Mouse (Mus musculus): ENCODE results near the gene Snai3. TPM values are rescaled to one million over a fixed set of nuclear protein-coding genes. Genes with fewer than 3 reads are reported as not detected.

Gene Snai3
- polyA plus RNA-seq, 1 experiment from 2014 or later = not detected

GRCm38 (mm10) chr8:122443262-122444006, 17.1 kb downstream of the Snai3 start, which contains the start of gene Mvd:
Gene Mvd (minus strand): TSS chr8:122443422.
- Histone ChIP-seq H3K4me1 (replicated peaks; ENCODE audit: control insufficient read depth, insufficient read depth, low read length) (peaks cover 24% of the 10 kb centered on the region), H3K27ac (ENCODE audit: low read length) (peak within 1 kb of the TSS; percentile 98), H3K9me3 (ENCODE audit: control insufficient read depth, low read length) (no peaks in the 10 kb centered on the region), H3K4me2 (ENCODE audit: low read length) (peak within 1 kb of the TSS; percentile 94), H3K27me3 (replicated peaks; ENCODE audit: control insufficient read depth, insufficient read depth, low read length) (no peaks in the 10 kb centered on the region), H3K9ac (replicated peaks; ENCODE audit: low read depth, low read length) (peak within 1 kb of the TSS; percentile 89), H3K4me3 (replicated peaks; ENCODE audit: low read length) (peak within 1 kb of the TSS; percentile 77), H3K36me3 (ENCODE audit: control insufficient read depth, insufficient read depth) (no peaks in the 10 kb centered on the region)
- under 1% methylated on average over 47 of the region's 47 CpGs for WGBS
- peak; percentile 99 for ATAC-seq

- Histone ChIP-seq H3K27ac (ENCODE audit: low read length) (peak overlapping the region; percentile 66), H3K9me3 (ENCODE audit: control insufficient read depth, low read length) (no peaks in the 10 kb centered on the region), H3K9ac (replicated peaks; ENCODE audit: low read depth, low read length) (peak overlapping the region; percentile 81), H3K27me3 (replicated peaks; ENCODE audit: control insufficient read depth, insufficient read depth, low read length) (no peaks in the 10 kb centered on the region), H3K4me3 (replicated peaks; ENCODE audit: low read length) (peak overlapping the region; percentile 77), H3K4me2 (ENCODE audit: low read length) (peak overlapping the region; percentile 94), H3K36me3 (ENCODE audit: control insufficient read depth, insufficient read depth) (no peaks in the 10 kb centered on the region), H3K4me1 (replicated peaks; ENCODE audit: control insufficient read depth, insufficient read depth, low read length) (peaks cover 24% of the 10 kb centered on the region)
- peak; percentile 0 for ATAC-seq
- 1% methylated on average over 12 of the region's 12 CpGs for WGBS
Observed at GRCm38 (mm10) chr8:122442781-122443180, 17.8 kb downstream of the Snai3 start.

GRCm38 (mm10) chr8:122442356-122442755, 18.2 kb downstream of the Snai3 start:
- no peaks in the 10 kb centered on the region for H3K9me3 ChIP-seq (ENCODE audit: control insufficient read depth, low read length)
- H3K36me3 ChIP-seq (ENCODE audit: control insufficient read depth, insufficient read depth) = no peaks in the 10 kb centered on the region
- H3K27ac ChIP-seq (ENCODE audit: low read length) = peak overlapping the region; percentile 66; the same call in 1 of the 2 replicates
- peak overlapping the region; percentile 81 for H3K9ac ChIP-seq (replicated peaks; ENCODE audit: low read depth, low read length)
- ATAC-seq = no peak
- WGBS = 15% methylated on average over 7 of the region's 7 CpGs
- peak overlapping the region; percentile 77 for H3K4me3 ChIP-seq (replicated peaks; ENCODE audit: low read length)
- H3K4me2 ChIP-seq (ENCODE audit: low read length) = peak overlapping the region; percentile 94
- H3K4me1 ChIP-seq (replicated peaks; ENCODE audit: control insufficient read depth, insufficient read depth, low read length) = peaks cover 24% of the 10 kb centered on the region
- H3K27me3 ChIP-seq (replicated peaks; ENCODE audit: control insufficient read depth, insufficient read depth, low read length) = no peaks in the 10 kb centered on the region

- Histone ChIP-seq H3K4me3 (replicated peaks; ENCODE audit: low read length) (no peak overlapping the region), H3K4me1 (replicated peaks; ENCODE audit: control insufficient read depth, insufficient read depth, low read length) (peaks cover 24% of the 10 kb centered on the region), H3K27ac (ENCODE audit: low read length) (no peak overlapping the region), H3K9me3 (ENCODE audit: control insufficient read depth, low read length) (no peaks in the 10 kb centered on the region), H3K4me2 (ENCODE audit: low read length) (no peak overlapping the region), H3K27me3 (replicated peaks; ENCODE audit: control insufficient read depth, insufficient read depth, low read length) (no peaks in the 10 kb centered on the region), H3K9ac (replicated peaks; ENCODE audit: low read depth, low read length) (no peak overlapping the region), H3K36me3 (ENCODE audit: control insufficient read depth, insufficient read depth) (peaks cover 3% of the 10 kb centered on the region; the same call in 1 of the 2 replicates)
- ATAC-seq = no peak
- 100% methylated on average over 1 of the region's 1 CpGs for WGBS
Observed at GRCm38 (mm10) chr8:122441326-122441725, 19.2 kb downstream of the Snai3 start.

GRCm38 (mm10) chr8:122439336-122439735, 21.2 kb downstream of the Snai3 start:
- no peaks in the 10 kb centered on the region for H3K9me3 ChIP-seq (ENCODE audit: control insufficient read depth, low read length)
- H3K27ac ChIP-seq (ENCODE audit: low read length) = no peak overlapping the region
- WGBS = 92% methylated on average over 16 of the region's 16 CpGs
- H3K9ac ChIP-seq (replicated peaks; ENCODE audit: low read depth, low read length) = no peak overlapping the region
- no peak for ATAC-seq
- no peaks in the 10 kb centered on the region for H3K27me3 ChIP-seq (replicated peaks; ENCODE audit: control insufficient read depth, insufficient read depth, low read length)
- peaks cover 7% of the 10 kb centered on the region for H3K4me1 ChIP-seq (replicated peaks; ENCODE audit: control insufficient read depth, insufficient read depth, low read length)
- no peak overlapping the region for H3K4me3 ChIP-seq (replicated peaks; ENCODE audit: low read length)
- H3K36me3 ChIP-seq (ENCODE audit: control insufficient read depth, insufficient read depth) = peaks cover 8% of the 10 kb centered on the region; the same call in 1 of the 2 replicates
- H3K4me2 ChIP-seq (ENCODE audit: low read length) = no peak overlapping the region

- H3K27ac ChIP-seq (ENCODE audit: low read length) = no peak overlapping the region
- H3K9me3 ChIP-seq (ENCODE audit: control insufficient read depth, low read length) = no peaks in the 10 kb centered on the region
- no peak overlapping the region for H3K4me3 ChIP-seq (replicated peaks; ENCODE audit: low read length)
- no peak for ATAC-seq
- WGBS = 92% methylated on average over 13 of the region's 13 CpGs
- peaks cover 8% of the 10 kb centered on the region for H3K4me1 ChIP-seq (replicated peaks; ENCODE audit: control insufficient read depth, insufficient read depth, low read length)
- no peaks in the 10 kb centered on the region for H3K27me3 ChIP-seq (replicated peaks; ENCODE audit: control insufficient read depth, insufficient read depth, low read length)
- H3K9ac ChIP-seq (replicated peaks; ENCODE audit: low read depth, low read length) = no peak overlapping the region
- peaks cover 8% of the 10 kb centered on the region; the same call in 1 of the 2 replicates for H3K36me3 ChIP-seq (ENCODE audit: control insufficient read depth, insufficient read depth)
- H3K4me2 ChIP-seq (ENCODE audit: low read length) = no peak overlapping the region
Observed at GRCm38 (mm10) chr8:122437708-122438331, 22.7 kb downstream of the Snai3 start.

GRCm38 (mm10) chr8:122436586-122437125, 23.9 kb downstream of the Snai3 start:
- Histone ChIP-seq H3K27ac (ENCODE audit: low read length) (no peak overlapping the region), H3K27me3 (replicated peaks; ENCODE audit: control insufficient read depth, insufficient read depth, low read length) (no peaks in the 10 kb centered on the region), H3K4me3 (replicated peaks; ENCODE audit: low read length) (no peak overlapping the region), H3K36me3 (ENCODE audit: control insufficient read depth, insufficient read depth) (peaks cover 8% of the 10 kb centered on the region; the same call in 1 of the 2 replicates), H3K9ac (replicated peaks; ENCODE audit: low read depth, low read length) (no peak overlapping the region), H3K4me1 (replicated peaks; ENCODE audit: control insufficient read depth, insufficient read depth, low read length) (peaks cover 11% of the 10 kb centered on the region), H3K9me3 (ENCODE audit: control insufficient read depth, low read length) (no peaks in the 10 kb centered on the region), H3K4me2 (ENCODE audit: low read length) (no peak overlapping the region)
- no peak for ATAC-seq
- WGBS = 95% methylated on average over 20 of the region's 20 CpGs

GRCm38 (mm10) chr8:122436146-122436545, 24.4 kb downstream of the Snai3 start:
- Histone ChIP-seq H3K27me3 (replicated peaks; ENCODE audit: control insufficient read depth, insufficient read depth, low read length) (no peaks in the 10 kb centered on the region), H3K27ac (ENCODE audit: low read length) (no peak overlapping the region), H3K4me2 (ENCODE audit: low read length) (no peak overlapping the region), H3K36me3 (ENCODE audit: control insufficient read depth, insufficient read depth) (peaks cover 8% of the 10 kb centered on the region; the same call in 1 of the 2 replicates), H3K4me1 (replicated peaks; ENCODE audit: control insufficient read depth, insufficient read depth, low read length) (peaks cover 11% of the 10 kb centered on the region), H3K4me3 (replicated peaks; ENCODE audit: low read length) (no peak overlapping the region), H3K9ac (replicated peaks; ENCODE audit: low read depth, low read length) (no peak overlapping the region), H3K9me3 (ENCODE audit: control insufficient read depth, low read length) (no peaks in the 10 kb centered on the region)
- 94% methylated on average over 9 of the region's 9 CpGs for WGBS
- no peak for ATAC-seq

GRCm38 (mm10) chr8:122435375-122435774, 25.2 kb downstream of the Snai3 start:
- ATAC-seq = no peak
- Histone ChIP-seq H3K36me3 (ENCODE audit: control insufficient read depth, insufficient read depth) (peaks cover 8% of the 10 kb centered on the region; the same call in 1 of the 2 replicates), H3K27ac (ENCODE audit: low read length) (no peak overlapping the region), H3K9me3 (ENCODE audit: control insufficient read depth, low read length) (no peaks in the 10 kb centered on the region), H3K4me2 (ENCODE audit: low read length) (no peak overlapping the region), H3K9ac (replicated peaks; ENCODE audit: low read depth, low read length) (no peak overlapping the region), H3K4me1 (replicated peaks; ENCODE audit: control insufficient read depth, insufficient read depth, low read length) (peaks cover 11% of the 10 kb centered on the region), H3K4me3 (replicated peaks; ENCODE audit: low read length) (no peak overlapping the region), H3K27me3 (replicated peaks; ENCODE audit: control insufficient read depth, insufficient read depth, low read length) (no peaks in the 10 kb centered on the region)
- 91% methylated on average over 6 of the region's 6 CpGs for WGBS
